Mouse (Mus musculus) limb, embryonic 12.5 days (tissue): Measurements from ENCODE around the gene Glb1l3. TPM values are rescaled to one million over a fixed set of nuclear protein-coding genes. Genes with fewer than 3 reads are reported as not detected.
A peak's percentile ranks its signal among the peaks of the same experiment; 100 is the strongest.
"Not testable (repeated sequence)": the region's sequence is repeated elsewhere in the genome, so short reads cannot be mapped to it uniquely, and the experiment has no call there.

Experiments used
- ATAC-seq: fragments of 200-750 bp; cut with Nextera tagmentation; 2 replicates; pipeline ENCODE4 v1.8.0; 2017; ENCODE audit warnings: low read depth, moderate TSS enrichment; ENCODE audit not compliant: insufficient number of reproducible peaks, insufficient read depth, low FRiP score, low TSS enrichment
- H3K27ac ChIP-seq: fragments of 300-500 bp; sonication (generic); 2 replicates; pipeline ENCODE4 v1.5.1; 2016; ENCODE audit warnings: mild to moderate bottlenecking, moderate library complexity
- H3K27me3 ChIP-seq: fragments of 300-500 bp; sonication (generic); 2 replicates; pipeline ENCODE4 v1.6.1; 2016; ENCODE audit warnings: mild to moderate bottlenecking, moderate library complexity
- H3K36me3 ChIP-seq: fragments of 300-500 bp; sonication (generic); 2 replicates; pipeline ENCODE4 v1.6.1; 2016; ENCODE audit warnings: mild to moderate bottlenecking, moderate library complexity
- H3K4me1 ChIP-seq: fragments of 300-500 bp; sonication (generic); replicated peaks from 2 replicates; pipeline ENCODE4 v1.6.1; 2016
- H3K4me2 ChIP-seq: fragments of 300-500 bp; sonication (generic); 2 replicates; pipeline ENCODE4 v1.6.1; 2016; ENCODE audit warnings: mild to moderate bottlenecking, moderate library complexity
- H3K4me3 ChIP-seq: fragments of 300-500 bp; sonication (generic); replicated peaks from 2 replicates; pipeline ENCODE4 v1.5.1; 2016; ENCODE audit warnings: mild to moderate bottlenecking
- H3K9ac ChIP-seq: fragments of 300-500 bp; sonication (generic); replicated peaks from 2 replicates; pipeline ENCODE4 v1.6.1; 2016; ENCODE audit warnings: mild to moderate bottlenecking, moderate library complexity
- H3K9me3 ChIP-seq: fragments of 300-500 bp; sonication (generic); 2 replicates; pipeline ENCODE4 v1.6.1; 2016; ENCODE audit warnings: mild to moderate bottlenecking, moderate library complexity
- WGBS: fragments of 180-500 bp; shearing (Covaris S2); methylation state at CpG from one replicate; pipeline ENCODE4 v1.1.7; 2016; 5-methylcytosine and 5-hydroxymethylcytosine counted together
- polyA plus RNA-seq: library from polyadenylated mRNA; unstranded; fragments of >200 nt; fragmentation: Nextera tagmentation; extraction: Ambion mirVana; gene quantifications from 2 replicates; pipeline ENCODE4 v1.2.1, GENCODE M21; 2016

Glb1l3 gene
- not detected in 2 replicates for polyA plus RNA-seq

DNA sequence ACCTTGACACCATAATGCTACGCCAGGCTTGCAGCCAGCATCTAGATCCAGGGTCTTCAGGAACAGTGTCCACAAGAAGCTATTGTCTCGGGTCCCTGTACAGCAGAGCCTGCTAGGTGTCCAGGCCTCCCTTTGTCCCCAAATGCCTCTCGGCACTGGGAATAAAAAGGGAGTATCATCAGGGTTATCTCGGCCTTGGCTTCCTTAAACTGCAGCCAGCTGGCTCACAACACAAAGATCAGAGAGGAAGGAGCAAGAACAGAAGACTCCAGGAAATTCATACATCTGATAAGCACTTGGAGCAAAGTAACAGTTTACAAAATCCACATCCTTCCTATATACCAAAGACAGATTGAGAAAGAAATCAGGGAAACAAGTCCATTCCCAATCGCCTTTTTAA lies at the start of gene Glb1l3:
Gene Glb1l3 (minus strand): TSS at position 140 of the 400 bp plus-strand sequence.
- no peak within 1 kb of the TSS for H3K4me2 ChIP-seq
- no peak for ATAC-seq
- whole genome bisulfite sequencing: 86% methylated on average over 5 of the region's 5 CpGs
- H3K4me1 ChIP-seq: no peaks in the 10 kb centered on the region
- H3K9ac ChIP-seq: no peak within 1 kb of the TSS
- H3K9me3 ChIP-seq: no peaks in the 10 kb centered on the region
- no peak within 1 kb of the TSS for H3K4me3 ChIP-seq
- H3K27ac ChIP-seq: no peak within 1 kb of the TSS
- H3K36me3 ChIP-seq: no peaks in the 10 kb centered on the region
- no peaks in the 10 kb centered on the region for H3K27me3 ChIP-seq

GRCm38 (mm10) chr9:26869856-26870255 lies 9.2 kb upstream of the Glb1l3 start:
- not testable (repeated sequence) for H3K4me2 ChIP-seq, H3K36me3 ChIP-seq, H3K9ac ChIP-seq, H3K27me3 ChIP-seq, ATAC-seq, H3K27ac ChIP-seq, H3K4me3 ChIP-seq, H3K9me3 ChIP-seq, H3K4me1 ChIP-seq
- whole genome bisulfite sequencing: 73% methylated on average over 7 of the region's 7 CpGs

GRCm38 (mm10) chr9:26831089-26831488 lies 29.6 kb downstream of the Glb1l3 start:
- 88% methylated on average over 3 of the region's 3 CpGs for WGBS
- no peak for ATAC-seq

DNA sequence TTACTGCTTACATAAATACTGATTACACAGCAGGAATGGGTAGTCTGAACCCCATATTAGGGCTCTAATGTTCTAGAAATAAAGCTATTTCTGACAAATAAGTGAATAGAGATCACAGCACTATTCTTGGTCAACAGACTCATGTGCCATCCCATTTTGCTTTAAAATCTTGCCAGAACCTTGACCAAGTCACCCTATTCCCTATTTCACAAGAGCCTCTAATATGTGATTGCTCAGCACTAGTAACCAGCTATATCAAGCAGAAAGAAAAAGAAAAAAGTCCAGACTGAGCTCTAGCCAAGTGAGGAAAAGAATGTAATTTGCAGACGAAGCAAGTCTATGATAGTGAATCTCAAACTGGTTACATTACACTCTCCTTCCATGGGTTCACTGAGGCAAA lies 40.7 kb downstream of the Glb1l3 start:
- Histone ChIP-seq H3K36me3 (no peaks in the 10 kb centered on the region), H3K4me3 (no peak overlapping the region), H3K4me2 (no peak overlapping the region), H3K27me3 (no peaks in the 10 kb centered on the region), H3K9me3 (no peaks in the 10 kb centered on the region), H3K27ac (no peak overlapping the region), H3K4me1 (no peaks in the 10 kb centered on the region), H3K9ac (no peak overlapping the region)
- ATAC-seq: no peak
- WGBS: 82% methylated on average over 1 of the region's 1 CpGs

More at GRCm38 (mm10) chr9:26831089-26831488, 29.6 kb downstream of the Glb1l3 start:
- H3K27ac ChIP-seq: no peak overlapping the region
- no peaks in the 10 kb centered on the region for H3K9me3 ChIP-seq
- no peak overlapping the region for H3K9ac ChIP-seq
- H3K27me3 ChIP-seq: no peaks in the 10 kb centered on the region
- no peaks in the 10 kb centered on the region for H3K4me1 ChIP-seq
- no peak overlapping the region for H3K4me2 ChIP-seq
- H3K36me3 ChIP-seq: no peaks in the 10 kb centered on the region
- no peak overlapping the region for H3K4me3 ChIP-seq

DNA sequence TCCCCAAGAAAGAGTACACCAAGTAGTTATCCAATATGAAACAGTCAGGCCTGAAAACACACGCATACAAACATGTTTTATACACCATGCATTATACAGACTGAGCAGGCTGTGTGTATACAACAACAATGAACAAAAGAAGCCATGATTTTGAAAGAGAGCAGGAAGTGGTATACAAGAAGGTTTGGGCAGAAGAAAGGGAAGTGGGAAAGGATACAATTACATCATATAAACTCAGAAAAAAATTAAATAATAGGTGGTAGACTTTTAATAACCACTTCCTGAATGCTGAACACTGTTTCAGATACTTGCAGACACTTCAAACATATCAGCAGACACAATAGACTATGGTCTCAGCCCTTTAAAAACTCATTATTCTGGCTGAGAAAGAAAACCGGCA lies 52.0 kb downstream of the Glb1l3 start:
- 0 out of 2 replicates have a peak, but pooled peaks cover 4% of the 10 kb centered on the region for H3K4me1 ChIP-seq
- no peak for ATAC-seq
- no peak overlapping the region for H3K9ac ChIP-seq
- no peaks in the 10 kb centered on the region for H3K36me3 ChIP-seq
- WGBS: 87% methylated on average over 2 of the region's 2 CpGs
- H3K4me3 ChIP-seq: no peak overlapping the region
- H3K9me3 ChIP-seq: no peaks in the 10 kb centered on the region
- H3K4me2 ChIP-seq: no peak overlapping the region
- no peaks in the 10 kb centered on the region for H3K27me3 ChIP-seq
- no peak overlapping the region for H3K27ac ChIP-seq

GRCm38 (mm10) chr9:26805935-26806666 lies 54.6 kb downstream of the Glb1l3 start, which contains the start of gene Glb1l2:
Gene Glb1l2 (minus strand): TSS chr9:26806468.
- Histone ChIP-seq H3K27ac (peak within 1 kb of the TSS; percentile 47; the same call in 1 of the 2 replicates), H3K9ac (peak within 1 kb of the TSS; percentile 56), H3K4me1 (0 out of 2 replicates have a peak, but pooled peaks cover 4% of the 10 kb centered on the region), H3K27me3 (no peaks in the 10 kb centered on the region), H3K9me3 (no peaks in the 10 kb centered on the region), H3K36me3 (no peaks in the 10 kb centered on the region), H3K4me2 (peak within 1 kb of the TSS; percentile 78), H3K4me3 (peak within 1 kb of the TSS; percentile 50)
- ATAC-seq: peak; percentile 100
- 1% methylated on average over 33 of the region's 33 CpGs for WGBS

- H3K4me2 ChIP-seq: no peak overlapping the region
- ATAC-seq: no peak
Measured at GRCm38 (mm10) chr9:26804321-26804720, 56.4 kb downstream of the Glb1l3 start.

GRCm38 (mm10) chr9:26800357-26800756 lies 60.3 kb downstream of the Glb1l3 start:
- Histone ChIP-seq H3K27me3 (no peaks in the 10 kb centered on the region), H3K9me3 (no peaks in the 10 kb centered on the region), H3K27ac (no peak overlapping the region), H3K4me1 (no peaks in the 10 kb centered on the region), H3K4me3 (no peak overlapping the region), H3K36me3 (no peaks in the 10 kb centered on the region), H3K4me2 (no peak overlapping the region), H3K9ac (no peak overlapping the region)
- no peak for ATAC-seq
- WGBS: 92% methylated on average over 2 of the region's 2 CpGs

More at GRCm38 (mm10) chr9:26804321-26804720, 56.4 kb downstream of the Glb1l3 start:
- H3K36me3 ChIP-seq: no peaks in the 10 kb centered on the region
- H3K9me3 ChIP-seq: no peaks in the 10 kb centered on the region
- no peak overlapping the region for H3K27ac ChIP-seq
- H3K4me1 ChIP-seq: 0 out of 2 replicates have a peak, but pooled peaks cover 4% of the 10 kb centered on the region
- H3K27me3 ChIP-seq: no peaks in the 10 kb centered on the region
- H3K9ac ChIP-seq: no peak overlapping the region
- no peak overlapping the region for H3K4me3 ChIP-seq

DNA sequence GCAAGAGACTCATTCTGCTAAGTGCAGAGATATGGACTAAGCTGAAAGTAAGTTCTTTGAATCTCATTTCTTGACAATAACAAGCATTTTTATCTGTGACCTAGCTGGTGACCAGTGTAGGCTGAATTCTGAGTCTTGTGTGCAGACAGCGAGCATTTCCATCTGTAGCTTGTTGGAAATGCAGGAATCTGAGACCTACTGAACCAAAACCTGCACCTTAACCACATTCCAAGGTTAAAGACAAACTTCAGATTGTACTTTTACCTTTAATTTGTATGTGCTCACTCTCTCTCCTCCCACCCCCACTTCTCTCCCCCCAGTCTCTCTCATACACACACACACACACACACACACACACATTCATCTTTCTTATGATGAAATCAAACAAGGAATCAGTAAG lies 62.0 kb downstream of the Glb1l3 start:
- Histone ChIP-seq H3K27me3 (no peaks in the 10 kb centered on the region), H3K4me2 (no peak overlapping the region), H3K27ac (no peak overlapping the region), H3K4me1 (no peaks in the 10 kb centered on the region), H3K36me3 (no peaks in the 10 kb centered on the region), H3K9ac (no peak overlapping the region), H3K4me3 (no peak overlapping the region), H3K9me3 (no peaks in the 10 kb centered on the region)
- ATAC-seq: no peak
- WGBS: 80% methylated on average over 1 of the region's 1 CpGs

- Histone ChIP-seq H3K9ac (no peak overlapping the region), H3K4me2 (no peak overlapping the region), H3K4me1 (no peaks in the 10 kb centered on the region), H3K36me3 (no peaks in the 10 kb centered on the region), H3K9me3 (no peaks in the 10 kb centered on the region), H3K27me3 (no peaks in the 10 kb centered on the region), H3K4me3 (no peak overlapping the region), H3K27ac (no peak overlapping the region)
- no peak for ATAC-seq
- WGBS: 82% methylated on average over 3 of the region's 3 CpGs
Measured at GRCm38 (mm10) chr9:26798205-26798604, 62.5 kb downstream of the Glb1l3 start.

- Histone ChIP-seq H3K4me2 (no peak overlapping the region), H3K9ac (no peak overlapping the region), H3K27me3 (no peaks in the 10 kb centered on the region), H3K36me3 (no peaks in the 10 kb centered on the region), H3K27ac (no peak overlapping the region), H3K9me3 (no peaks in the 10 kb centered on the region), H3K4me3 (no peak overlapping the region), H3K4me1 (no peaks in the 10 kb centered on the region)
- ATAC-seq: no peak
- WGBS: 77% methylated on average over 3 of the region's 3 CpGs
Measured at GRCm38 (mm10) chr9:26792829-26793228, 67.9 kb downstream of the Glb1l3 start.
